Mouse (Mus musculus): Measurements from ENCODE around the gene Snap29.

Snap29 gene

GRCm38 (mm10) chr16:17474091-17474490 is 68.3 kb downstream of the Snap29 start:
- peak; percentile 66 for DNase-seq (ENCODE audit: low read depth, low spot score)

DNA sequence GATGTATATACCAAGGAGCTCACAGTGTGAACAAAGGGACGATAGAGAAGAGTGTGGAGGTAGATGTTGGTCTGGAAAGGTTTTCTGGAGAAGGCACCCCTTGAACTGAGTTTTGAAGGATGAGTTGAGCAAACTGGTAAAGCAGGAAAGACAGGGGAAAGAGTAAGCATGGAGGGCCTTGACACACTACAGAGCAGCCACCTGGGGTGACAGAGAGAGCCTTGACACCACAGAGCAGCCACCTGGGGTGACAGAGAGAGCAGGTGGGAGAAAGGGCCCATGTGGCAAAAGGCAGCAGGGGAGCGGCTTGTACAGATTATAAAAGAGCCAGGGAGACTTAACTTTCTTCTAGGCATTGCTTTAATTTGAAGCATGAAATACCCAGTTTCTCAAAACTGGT is 69.0 kb downstream of the Snap29 start:
- DNase-seq (ENCODE audit: low read depth, low spot score) = no peak

GRCm38 (mm10) chr16:17475326-17475725 is 69.5 kb downstream of the Snap29 start:
- DNase-seq (ENCODE audit: low read depth, low spot score) = no peak

- DNase-seq (ENCODE audit: low read depth, low spot score) = peak; percentile 59
Measured at GRCm38 (mm10) chr16:17478331-17478943, 72.7 kb downstream of the Snap29 start.

Measured in R1 (cell line).